Mouse (Mus musculus) MEL (cell line): ENCODE results near the gene Tubd1. TPM values are rescaled to one million over a fixed set of nuclear protein-coding genes. Genes with fewer than 3 reads are reported as not detected.

Experiments
- DNase-seq: peaks from one replicate; pipeline ENCODE4 v3.0.0; 2011; ENCODE audit warnings: low read depth, low spot score
- H3K27ac ChIP-seq: 2 replicates; pipeline ENCODE4 v1.5.1; 2012; ENCODE audit warnings: low read depth, mild to moderate bottlenecking, control low read depth, low read length, moderate library complexity; ENCODE audit not compliant: control insufficient read depth
- H3K27me3 ChIP-seq, 2 experiments: fragments of 150-350 bp in 1 of 2; sonication (generic) in 1 of 2; 2 replicates each; pipeline ENCODE4 v1.6.1; 2012; ENCODE audit warnings: low read length in 2 of 2, mild to moderate bottlenecking in 2 of 2, improper control_type of control experiment in 1 of 2, moderate library complexity in 1 of 2; ENCODE audit not compliant: insufficient read depth in 2 of 2, control insufficient read depth in 1 of 2
- H3K36me3 ChIP-seq, 2 experiments: 2 replicates each; pipeline ENCODE4 v1.6.1; 2012 to 2014; ENCODE audit warnings: low read length in 2 of 2, improper control_type of control experiment in 1 of 2, inconsistent platforms in 1 of 2, mild to moderate bottlenecking in 1 of 2; ENCODE audit not compliant: insufficient read depth in 2 of 2, control insufficient read depth in 1 of 2
- H3K4me1 ChIP-seq, 2 experiments: fragments of 150-350 bp in 1 of 2; sonication (generic) in 1 of 2; 2 replicates each; pipeline ENCODE4 v1.6.1; 2012; ENCODE audit warnings: low read length in 2 of 2, improper control_type of control experiment in 1 of 2, mild to moderate bottlenecking in 1 of 2; ENCODE audit not compliant: insufficient read depth in 2 of 2, control insufficient read depth in 1 of 2
- H3K4me3 ChIP-seq, 2 experiments: fragments of 150-350 bp in 1 of 2; sonication (generic) in 1 of 2; 2 replicates each; pipeline ENCODE4 v1.5.1; 2012; ENCODE audit warnings: low read depth in 2 of 2, low read length in 2 of 2, mild to moderate bottlenecking in 2 of 2, moderate library complexity in 2 of 2, control low read depth in 1 of 2, improper control_type of control experiment in 1 of 2; ENCODE audit not compliant: control insufficient read depth in 1 of 2, insufficient read depth in 1 of 2
- H3K79me2 ChIP-seq: 2 replicates; pipeline ENCODE4 v1.6.1; 2012; ENCODE audit warnings: mild to moderate bottlenecking, low read length, moderate library complexity; ENCODE audit not compliant: control insufficient read depth, poor library complexity, insufficient read depth
- H3K9ac ChIP-seq: 2 replicates; pipeline ENCODE4 v1.6.1; 2012; ENCODE audit warnings: low read depth, mild to moderate bottlenecking, control low read depth, low read length, moderate library complexity; ENCODE audit not compliant: control insufficient read depth, poor library complexity, severe bottlenecking
- H3K9me3 ChIP-seq: fragments of 150-350 bp; sonication (generic); replicated peaks from 2 replicates; pipeline ENCODE4 v1.6.1; 2012; ENCODE audit warnings: mild to moderate bottlenecking, low read length, improper control_type of control experiment, moderate library complexity; ENCODE audit not compliant: insufficient read depth
- CHD1 ChIP-seq: IDR thresholded peaks from 2 replicates; pipeline ENCODE4 v1.6.1; 2012; ENCODE audit warnings: low read depth, mild to moderate bottlenecking, inconsistent platforms, low read length, improper control_type of control experiment
- CTCF ChIP-seq, 3 experiments: IDR thresholded peaks in 2 of 3; conservative IDR thresholded peaks in 1 of 3; 2 replicates each; pipeline ENCODE4 v1.5.1; 2011 to 2012; ENCODE audit warnings: low read length in 3 of 3, low read depth in 2 of 3, mild to moderate bottlenecking in 2 of 3, improper control_type of control experiment in 1 of 3, inconsistent platforms in 1 of 3, mixed read lengths in 1 of 3, moderate library complexity in 1 of 3; ENCODE audit not compliant: control insufficient read depth in 1 of 3, insufficient read depth in 1 of 3, poor library complexity in 1 of 3, severe bottlenecking in 1 of 3
- ELF1 ChIP-seq: IDR thresholded peaks from 2 replicates; pipeline ENCODE4 v1.6.1; 2014; ENCODE audit warnings: low read depth, mild to moderate bottlenecking, inconsistent platforms, low read length, improper control_type of control experiment, moderate library complexity
- EP300 ChIP-seq, 2 experiments: IDR thresholded peaks; 2 replicates each; pipeline ENCODE4 v1.6.1; 2011; ENCODE audit warnings: improper control_type of control experiment in 2 of 2, low read length in 2 of 2, low read depth in 1 of 2, mild to moderate bottlenecking in 1 of 2
- ETS1 ChIP-seq: IDR thresholded peaks from 2 replicates; pipeline ENCODE4 v1.6.1; 2012; ENCODE audit warnings: low read depth, mild to moderate bottlenecking, inconsistent platforms, low read length, improper control_type of control experiment, moderate library complexity
- GABPA ChIP-seq: IDR thresholded peaks from 2 replicates; pipeline ENCODE4 v1.6.1; 2012; ENCODE audit warnings: low read depth, mild to moderate bottlenecking, inconsistent platforms, low read length, improper control_type of control experiment, moderate library complexity
- GATA1 ChIP-seq: IDR thresholded peaks from 2 replicates; pipeline ENCODE4 v1.6.1; 2011; ENCODE audit warnings: low read depth, low read length, improper control_type of control experiment
- HCFC1 ChIP-seq: IDR thresholded peaks from 2 replicates; pipeline ENCODE4 v1.6.1; 2012; ENCODE audit warnings: low read depth, mild to moderate bottlenecking, inconsistent platforms, low read length, improper control_type of control experiment, moderate library complexity
- KAT2A ChIP-seq: conservative IDR thresholded peaks from 2 replicates; pipeline ENCODE4 v1.6.1; 2012; ENCODE audit warnings: low read depth, low read length, improper control_type of control experiment, inconsistent platforms
- MAFK ChIP-seq: IDR thresholded peaks from 2 replicates; pipeline ENCODE4 v1.6.1; 2011; ENCODE audit warnings: low read depth, mild to moderate bottlenecking, low read length, improper control_type of control experiment, borderline replicate concordance
- MAX ChIP-seq: IDR thresholded peaks from 2 replicates; pipeline ENCODE4 v1.6.1; 2011; ENCODE audit warnings: low read length, improper control_type of control experiment
- MAZ ChIP-seq: IDR thresholded peaks from 2 replicates; pipeline ENCODE4 v1.6.1; 2012; ENCODE audit warnings: low read depth, mild to moderate bottlenecking, inconsistent platforms, low read length, improper control_type of control experiment
- MXI1 ChIP-seq: IDR thresholded peaks from 2 replicates; pipeline ENCODE4 v1.6.1; 2011; ENCODE audit warnings: mild to moderate bottlenecking, low read depth, low read length, improper control_type of control experiment
- MYB ChIP-seq: IDR thresholded peaks from 2 replicates; pipeline ENCODE4 v1.6.1; 2011; ENCODE audit warnings: mild to moderate bottlenecking, low read depth, low read length, improper control_type of control experiment
- MYC ChIP-seq: IDR thresholded peaks from 2 replicates; pipeline ENCODE4 v1.6.1; 2011; ENCODE audit warnings: low read depth, mild to moderate bottlenecking, low read length, improper control_type of control experiment, moderate library complexity
- NELFE ChIP-seq: IDR thresholded peaks from 2 replicates; pipeline ENCODE4 v1.6.1; 2011; ENCODE audit warnings: low read depth, low read length, improper control_type of control experiment
- NRF1 ChIP-seq: IDR thresholded peaks from 2 replicates; pipeline ENCODE4 v1.6.1; 2014; ENCODE audit warnings: low read depth, mild to moderate bottlenecking, inconsistent platforms, low read length, improper control_type of control experiment, moderate library complexity; ENCODE audit not compliant: poor library complexity, insufficient read depth, severe bottlenecking
- POLR2A ChIP-seq, 2 experiments: IDR thresholded peaks; 2 replicates each; pipeline ENCODE4 v1.6.1; 2011 to 2012; ENCODE audit warnings: low read length in 2 of 2, mild to moderate bottlenecking in 2 of 2, control low read depth in 1 of 2, improper control_type of control experiment in 1 of 2, low read depth in 1 of 2, moderate library complexity in 1 of 2; ENCODE audit not compliant: control insufficient read depth in 1 of 2, insufficient read depth in 1 of 2, poor library complexity in 1 of 2
- POLR2AphosphoS2 ChIP-seq: IDR thresholded peaks from 2 replicates; pipeline ENCODE4 v1.6.1; 2011; ENCODE audit warnings: low read length, improper control_type of control experiment
- POLR2AphosphoS5 ChIP-seq: IDR thresholded peaks from 2 replicates; pipeline ENCODE4 v1.6.1; 2012; ENCODE audit warnings: low read depth, borderline replicate concordance, mild to moderate bottlenecking, inconsistent platforms, low read length, moderate library complexity, mixed read lengths
- RAD21 ChIP-seq: IDR thresholded peaks from 2 replicates; pipeline ENCODE4 v1.6.1; 2011; ENCODE audit warnings: mild to moderate bottlenecking, low read depth, low read length, improper control_type of control experiment
- RCOR1 ChIP-seq: IDR thresholded peaks from 2 replicates; pipeline ENCODE4 v1.6.1; 2012; ENCODE audit warnings: low read depth, mild to moderate bottlenecking, inconsistent platforms, low read length, improper control_type of control experiment
- SIN3A ChIP-seq: IDR thresholded peaks from 2 replicates; pipeline ENCODE4 v1.6.1; 2012; ENCODE audit warnings: low read length, improper control_type of control experiment, inconsistent platforms
- SMC3 ChIP-seq: IDR thresholded peaks from 2 replicates; pipeline ENCODE4 v1.6.1; 2011; ENCODE audit warnings: low read depth, low read length, improper control_type of control experiment
- TAL1 ChIP-seq: IDR thresholded peaks from 2 replicates; pipeline ENCODE4 v1.6.1; 2012; ENCODE audit warnings: mild to moderate bottlenecking, inconsistent platforms, low read length, moderate library complexity, mixed read lengths
- TBP ChIP-seq: IDR thresholded peaks from 2 replicates; pipeline ENCODE4 v1.8.0; 2011; ENCODE audit warnings: low read depth, low read length, improper control_type of control experiment
- TCF12 ChIP-seq: IDR thresholded peaks from 2 replicates; pipeline ENCODE4 v1.6.1; 2014; ENCODE audit warnings: low read depth, mild to moderate bottlenecking, inconsistent platforms, low read length, improper control_type of control experiment, moderate library complexity
- USF2 ChIP-seq, 2 experiments: IDR thresholded peaks; 2 replicates each; pipeline ENCODE4 v1.6.1; 2011 to 2012; ENCODE audit warnings: improper control_type of control experiment in 2 of 2, low read length in 2 of 2, borderline replicate concordance in 1 of 2, inconsistent platforms in 1 of 2, low read depth in 1 of 2, mild to moderate bottlenecking in 1 of 2; ENCODE audit not compliant: insufficient read depth in 1 of 2
- ZC3H11A ChIP-seq: IDR thresholded peaks from 2 replicates; pipeline ENCODE4 v1.6.1; 2012; ENCODE audit warnings: low read depth, mild to moderate bottlenecking, inconsistent platforms, low read length, improper control_type of control experiment
- ZKSCAN1 ChIP-seq: IDR thresholded peaks from 2 replicates; pipeline ENCODE4 v1.6.1; 2012; ENCODE audit warnings: low read depth, mild to moderate bottlenecking, inconsistent platforms, low read length, improper control_type of control experiment, moderate library complexity
- ZMIZ1 ChIP-seq: IDR thresholded peaks from 2 replicates; pipeline ENCODE4 v1.6.1; 2012; ENCODE audit warnings: low read depth, mild to moderate bottlenecking, inconsistent platforms, low read length, improper control_type of control experiment, moderate library complexity
- polyA plus RNA-seq, 2 experiments: library from polyadenylated mRNA; stranded (reverse) in 1 of 2; unstranded in 1 of 2; fragments of >175 nt in 1 of 2; fragments of >200 nt in 1 of 2; gene quantifications; 2 replicates each; pipeline versions ENCODE4 v1.2.1 to v1.2.4; 2012; ENCODE audit warnings: low replicate concordance in 2 of 2, low read depth in 1 of 2; ENCODE audit not compliant: insufficient read length in 2 of 2, insufficient read depth in 1 of 2, missing spikeins in 1 of 2
- total RNA-seq: library from RNA; depleted of rRNA; stranded (reverse); fragments of 300-350 nt; gene quantifications from 2 replicates; pipeline ENCODE4 v1.2.3, GENCODE M21; 2012

Tubd1 gene
- total and polyA plus RNA-seq, 3 experiments, result 14.4 to 23.4 TPM; not detected in 1

DNA sequence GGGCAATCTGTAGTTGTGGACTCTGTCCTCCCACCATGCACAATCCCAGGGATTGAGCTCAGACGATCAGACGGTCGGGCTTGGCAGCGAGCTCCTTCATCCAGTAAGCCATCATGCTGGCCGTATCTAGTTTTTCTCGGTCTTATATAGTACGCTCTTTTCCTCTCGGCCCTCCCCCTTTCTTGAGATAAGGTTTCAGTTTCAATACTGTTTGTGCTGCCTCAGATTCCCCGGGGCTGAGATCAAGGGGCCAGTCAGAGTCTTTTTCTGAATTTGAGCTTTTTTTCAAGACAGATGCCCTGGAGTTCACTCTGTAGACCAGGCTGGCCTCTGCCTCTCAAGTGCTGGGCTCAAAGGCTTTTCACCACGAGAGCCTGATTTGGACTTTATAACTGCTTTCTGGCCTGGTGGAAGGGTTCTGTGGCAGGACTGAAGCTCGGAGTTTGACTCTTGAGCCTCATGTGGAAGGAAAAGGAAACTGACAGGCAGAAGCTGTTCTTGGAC lies 36.5 kb downstream of the Tubd1 start:
- H3K4me3 ChIP-seq, result peak overlapping the region; percentile 69 to 74
- peak overlapping the region; percentile 96 for H3K27ac ChIP-seq
- H3K9ac ChIP-seq, result peak overlapping the region; percentile 88
- H3K27me3 ChIP-seq, result no peaks in the 10 kb centered on the region
- peak; percentile 39; the same call in 1 of the 2 replicates for TF ChIP-seq POLR2AphosphoS2
- TF ChIP-seq MXI1, result peak; percentile 7; the same call in 1 of the 2 replicates
- no peak for TF ChIP-seq MAX
- peak; percentile 71; the same call in 1 of the 2 replicates for TF ChIP-seq TCF12
- TF ChIP-seq CTCF (IDR thresholded peaks at IDR 0.05 in 2 of 3, conservative IDR thresholded peaks at IDR 0.05 in 1 of 3; ENCODE audit: control insufficient read depth in 1 of 3, insufficient read depth in 1 of 3, low read depth in 2 of 3, low read length in 3 of 3, poor library complexity in 1 of 3, severe bottlenecking in 1 of 3), result 0 out of 6 replicates have a peak, but pooled peaks of 1 of the 3 experiments have one; percentile 4
- peak; percentile 94 for TF ChIP-seq ETS1
- peak; percentile 81 for TF ChIP-seq MAZ
- TF ChIP-seq SIN3A, result peak; percentile 88
- TF ChIP-seq NELFE, result peak; percentile 87
- TF ChIP-seq TAL1, result no peak
- 0 out of 2 replicates have a peak, but pooled peaks have one; percentile 38 for TF ChIP-seq POLR2AphosphoS5
- no peak for TF ChIP-seq USF2 (IDR thresholded peaks at IDR 0.05; ENCODE audit: borderline replicate concordance in 1 of 2, insufficient read depth in 1 of 2, low read depth in 1 of 2, low read length in 2 of 2)
- TF ChIP-seq CHD1, result 0 out of 2 replicates have a peak, but pooled peaks have one; percentile 23
- TF ChIP-seq ZKSCAN1, result no peak
- TF ChIP-seq GATA1, result peak; percentile 85
- TF ChIP-seq ELF1, result no peak
- no peak for TF ChIP-seq ZC3H11A
- no peak for TF ChIP-seq NRF1
- TF ChIP-seq POLR2A (IDR thresholded peaks at IDR 0.05; ENCODE audit: control insufficient read depth in 1 of 2, insufficient read depth in 1 of 2, low read depth in 1 of 2, low read length in 2 of 2, poor library complexity in 1 of 2), result peak; percentile 70 to 97
- TF ChIP-seq MYC, result 0 out of 2 replicates have a peak, but pooled peaks have one; percentile 4
- 0 out of 2 replicates have a peak, but pooled peaks have one; percentile 9 for TF ChIP-seq MAFK
- peak; percentile 9; the same call in 1 of the 2 replicates for TF ChIP-seq SMC3
- TF ChIP-seq MYB, result no peak; the same call in 1 of the 2 replicates
- TF ChIP-seq RCOR1, result peak; percentile 51; the same call in 1 of the 2 replicates
- peak; percentile 39 to 62; a peak in 1 of 4 replicates for TF ChIP-seq EP300 (IDR thresholded peaks at IDR 0.05; ENCODE audit: low read depth in 1 of 2, low read length in 2 of 2)
- TF ChIP-seq GABPA, result no peak
- no peak; the same call in 1 of the 2 replicates for TF ChIP-seq HCFC1
- peak; percentile 1; the same call in 1 of the 2 replicates for TF ChIP-seq RAD21
- peak; percentile 98 for TF ChIP-seq ZMIZ1
- TF ChIP-seq KAT2A, result no peak
- peak; percentile 97 for TF ChIP-seq TBP
- H3K4me1 ChIP-seq, result peaks cover 11 to 34% of the 10 kb centered on the region in 2 experiments
- DNase-seq, result peak; percentile 96
- H3K36me3 ChIP-seq, result peaks cover 4 to 35% of the 10 kb centered on the region in 2 experiments; a peak in 3 of 4 replicates
- peaks cover 34% of the 10 kb centered on the region for H3K79me2 ChIP-seq
- no peaks in the 10 kb centered on the region for H3K9me3 ChIP-seq
